Mouse (Mus musculus) cerebellum, postnatal 4 days (tissue): ENCODE results near the gene Npnt.

ENCODE experiments used
- DNase-seq, 2 experiments: peaks; one replicate each; pipeline ENCODE4 v3.0.0; 2022; ENCODE audit warnings: low spot score in 2 of 2, mixed read lengths in 1 of 2

Npnt gene

DNA sequence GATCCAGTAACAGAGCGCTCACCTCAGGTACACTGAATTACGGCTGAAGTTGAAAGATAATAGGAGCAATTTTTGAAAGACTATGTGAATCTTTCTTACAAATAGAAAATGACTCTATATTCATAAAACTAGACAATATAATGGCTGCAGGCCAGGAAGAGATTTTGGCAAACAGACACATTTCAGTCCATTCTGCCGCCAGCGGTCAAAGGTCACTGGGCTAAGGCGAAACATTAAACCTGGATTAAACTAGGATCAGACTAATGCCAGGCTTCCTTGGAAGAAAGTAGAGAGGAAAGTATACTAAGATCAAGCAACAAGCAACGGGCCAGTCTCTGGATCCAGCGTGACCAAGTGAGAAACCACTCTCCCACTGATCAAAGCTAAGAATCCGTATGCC lies 11.1 kb downstream of the Npnt start:
- no peak for DNase-seq

- no peak for DNase-seq
Observed at GRCm38 (mm10) chr3:132934649-132935048, 15.4 kb downstream of the Npnt start.

GRCm38 (mm10) chr3:132931526-132931925 lies 18.6 kb downstream of the Npnt start:
- no peak for DNase-seq

- DNase-seq = no peak
Observed at GRCm38 (mm10) chr3:132929866-132930265, 20.2 kb downstream of the Npnt start.

DNA sequence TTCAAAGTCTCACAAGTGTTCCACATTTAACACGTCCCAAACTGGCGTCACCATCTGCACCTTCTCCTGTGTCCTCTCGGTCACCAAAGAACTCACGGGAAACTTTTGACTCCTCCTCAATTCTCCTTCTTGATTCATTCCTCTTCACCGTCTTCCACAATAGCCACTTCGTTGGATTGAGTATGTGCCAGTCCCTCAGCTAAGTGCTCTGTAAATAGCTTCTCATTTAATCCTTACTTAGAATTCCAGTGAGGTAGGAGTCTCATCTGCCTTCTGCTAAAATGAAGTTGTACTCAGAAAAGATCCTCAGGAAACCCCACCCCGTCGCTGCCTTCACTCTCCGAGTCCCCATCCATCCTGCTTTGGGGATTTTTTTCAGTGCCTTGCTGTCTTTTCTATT lies 21.9 kb downstream of the Npnt start:
- no peak for DNase-seq

DNA sequence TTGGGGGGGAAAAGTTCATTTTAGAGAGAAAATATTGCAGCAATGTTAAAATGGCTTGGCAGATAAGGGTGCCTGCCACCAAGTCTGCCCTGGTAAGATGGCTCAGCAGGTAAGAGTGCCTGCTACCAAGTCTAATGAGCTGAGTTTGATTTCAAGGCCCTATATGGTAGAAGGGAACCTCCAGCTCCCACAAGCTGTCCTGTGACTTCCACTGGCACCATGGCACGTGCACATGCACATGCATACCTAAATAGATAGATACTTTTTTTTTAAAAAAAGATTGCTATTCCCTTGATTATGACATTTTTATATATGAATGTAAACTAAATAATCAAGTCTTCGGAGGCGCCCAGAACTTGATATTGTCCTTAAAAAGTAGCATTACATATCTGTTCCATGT lies 30.3 kb downstream of the Npnt start:
- DNase-seq = no peak

GRCm38 (mm10) chr3:132919240-132919639 lies 30.9 kb downstream of the Npnt start:
- no peak for DNase-seq

DNA sequence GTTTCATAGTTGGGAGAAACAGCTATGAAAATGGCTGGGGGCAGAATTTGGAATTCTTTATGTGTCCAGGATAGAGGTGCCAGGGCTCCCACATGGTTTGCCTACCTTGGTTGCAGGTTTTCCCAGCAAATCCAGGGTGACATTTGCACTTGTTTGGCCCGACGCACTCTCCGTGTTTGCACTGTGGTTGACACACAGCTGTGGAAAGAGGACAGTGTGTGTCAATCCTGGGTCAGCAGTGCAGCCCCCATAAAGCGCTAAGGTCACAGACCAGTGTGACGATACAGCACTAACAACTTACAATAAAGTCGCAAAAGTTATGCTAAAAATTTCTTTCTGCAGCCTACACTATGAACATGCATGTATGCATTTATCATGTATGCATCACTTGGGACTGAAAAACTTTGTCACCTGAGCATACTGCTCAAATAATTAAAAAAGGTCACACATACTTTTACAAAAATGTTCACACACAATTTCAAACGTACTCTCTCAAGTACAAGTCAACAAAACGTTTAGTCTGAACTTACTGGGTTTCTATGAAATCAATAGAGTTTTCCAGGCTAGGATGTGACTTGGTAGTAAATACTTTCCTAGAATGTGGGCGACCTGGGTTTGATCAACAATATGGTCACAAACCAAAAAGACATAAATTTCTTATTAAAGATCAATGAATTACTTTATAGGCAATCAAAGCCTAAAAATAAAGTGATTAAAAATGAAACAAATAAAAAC lies 32.6 kb downstream of the Npnt start:
- DNase-seq = no peak

DNA sequence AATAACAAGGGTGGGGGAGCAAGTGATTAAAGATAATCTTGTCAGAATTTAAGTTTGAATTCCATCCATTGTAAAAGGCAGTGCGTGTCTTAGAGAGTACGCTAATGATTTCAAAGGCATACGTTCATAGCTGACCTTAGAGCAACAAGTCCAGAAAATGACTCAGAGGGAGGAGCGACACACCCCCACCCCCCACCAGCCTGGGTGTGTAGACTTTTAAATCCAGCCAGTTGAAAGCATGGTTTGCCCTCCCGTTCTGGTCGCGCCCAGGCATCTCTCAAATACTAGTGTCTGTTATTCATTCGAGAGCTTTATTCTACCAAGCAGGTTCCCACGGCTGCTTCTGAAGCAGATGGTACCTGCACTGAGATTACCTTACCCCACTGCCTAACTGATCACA lies 34.4 kb downstream of the Npnt start:
- no peak for DNase-seq

DNA sequence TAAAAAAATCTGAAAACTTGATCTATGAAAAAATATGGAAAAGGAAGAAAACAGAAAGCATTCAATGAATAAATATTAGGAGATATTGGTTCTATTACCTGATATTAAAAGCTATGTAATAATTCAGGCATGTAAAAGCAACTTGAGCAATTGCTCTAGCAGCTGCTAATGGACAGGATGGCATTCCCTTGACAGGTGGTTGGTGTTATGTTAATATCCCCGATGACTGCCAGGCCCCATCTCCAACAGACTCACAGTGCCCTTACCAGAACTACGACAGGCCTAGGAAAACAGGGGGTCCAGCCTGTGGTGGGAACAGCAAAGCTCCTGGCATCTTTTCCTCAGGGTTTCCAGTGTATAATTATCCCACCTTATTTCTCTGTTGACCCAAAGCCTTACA lies 37.7 kb downstream of the Npnt start:
- DNase-seq = no peak

GRCm38 (mm10) chr3:132911716-132912115 lies 38.4 kb downstream of the Npnt start:
- no peak for DNase-seq

DNA sequence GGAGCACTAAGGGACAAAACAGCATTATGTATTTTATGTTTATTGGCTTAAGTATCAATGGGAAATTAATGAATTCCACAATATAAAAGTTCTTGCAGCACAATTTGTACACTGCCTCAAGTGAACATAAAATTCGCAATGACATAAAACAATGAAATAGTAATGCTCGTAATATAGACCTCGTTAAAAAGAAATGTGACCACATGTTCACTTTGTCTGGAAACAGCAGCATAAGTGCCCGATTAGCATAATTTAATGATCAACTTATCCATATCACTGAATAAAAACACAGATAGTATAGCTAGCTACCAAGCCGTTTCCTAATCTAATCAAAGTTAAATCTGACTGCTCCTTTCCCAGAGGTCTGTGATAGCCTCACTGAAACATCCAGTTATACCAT lies 39.4 kb downstream of the Npnt start:
- DNase-seq = no peak

GRCm38 (mm10) chr3:132909736-132910135 lies 40.4 kb downstream of the Npnt start:
- DNase-seq = no peak

- no peak for DNase-seq
Observed at GRCm38 (mm10) chr3:132907506-132908203, 42.4 kb downstream of the Npnt start.

DNA sequence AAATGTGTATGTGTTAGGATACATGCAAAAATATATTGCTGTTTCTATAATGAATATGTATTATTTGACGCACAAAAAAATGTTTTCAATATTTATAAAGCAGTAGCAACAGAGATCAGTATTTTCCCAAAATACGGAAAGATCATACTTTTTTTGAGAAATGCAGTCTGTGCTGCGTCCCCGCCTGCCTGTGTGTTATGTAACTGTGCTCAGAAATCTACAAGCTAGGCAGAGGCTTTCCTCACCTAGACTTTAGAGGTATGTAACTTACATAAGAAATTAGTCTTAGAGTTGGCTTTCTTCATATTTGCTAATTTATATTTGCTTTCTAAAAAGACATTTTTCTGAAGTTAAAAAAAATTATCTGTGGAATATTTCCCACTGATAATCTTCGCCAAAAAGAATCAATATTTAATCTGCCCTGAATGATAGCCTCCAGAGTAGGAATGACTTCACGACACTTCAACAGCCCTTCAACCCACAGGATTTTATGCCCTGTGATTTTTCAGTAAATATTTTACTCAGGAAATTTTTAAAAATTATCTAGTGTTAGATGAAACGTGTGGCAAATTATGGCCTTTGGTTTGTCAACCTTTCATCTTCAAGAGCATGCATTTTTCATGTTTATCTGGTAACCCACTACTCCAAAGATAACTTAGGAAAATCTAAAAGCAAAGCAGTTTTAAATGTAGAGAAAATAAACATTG lies 44.7 kb downstream of the Npnt start:
- DNase-seq = no peak

- no peak for DNase-seq
Observed at GRCm38 (mm10) chr3:132903386-132903785, 46.7 kb downstream of the Npnt start.

DNA sequence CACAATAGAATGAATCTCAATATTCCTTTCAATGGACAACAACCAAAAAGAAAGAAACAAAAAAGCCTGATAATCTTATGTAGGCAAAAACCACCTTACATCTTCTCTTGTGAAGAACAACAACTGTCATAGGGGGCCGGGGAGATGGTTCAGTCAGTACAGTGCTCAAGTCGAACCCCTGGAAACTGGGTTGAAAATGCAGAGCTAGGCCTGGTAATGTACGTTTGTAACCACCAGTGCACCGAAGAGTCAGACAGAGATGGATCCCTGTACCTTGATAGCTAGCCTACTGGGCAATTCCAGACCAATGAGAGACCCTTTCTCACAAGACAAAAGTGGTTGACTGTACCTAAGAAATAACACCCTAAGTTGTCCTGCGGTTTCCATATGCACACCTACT lies 47.2 kb downstream of the Npnt start:
- DNase-seq = no peak

DNA sequence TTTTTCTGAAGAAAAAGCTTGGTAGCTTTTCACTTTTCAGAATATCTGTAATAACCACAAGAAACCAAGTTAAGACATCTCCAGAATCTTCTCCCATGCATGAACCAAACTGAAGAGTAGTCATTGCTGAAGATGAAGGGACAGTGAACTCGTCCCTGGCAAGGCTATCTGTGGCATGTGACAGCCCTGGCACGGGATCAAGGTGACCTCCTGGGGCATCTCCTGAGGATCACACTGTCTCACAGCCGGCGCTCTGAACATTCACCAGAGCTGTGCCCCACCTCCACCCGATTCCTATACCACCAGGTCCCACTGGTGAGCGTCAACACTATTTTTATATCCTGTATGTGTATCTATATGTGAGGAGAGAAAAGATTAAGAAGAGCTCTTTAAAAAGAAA lies 47.9 kb downstream of the Npnt start:
- DNase-seq = no peak

GRCm38 (mm10) chr3:132897891-132898290 lies 52.2 kb downstream of the Npnt start:
- DNase-seq = no peak

- DNase-seq = no peak
Observed at GRCm38 (mm10) chr3:132897390-132897789, 52.7 kb downstream of the Npnt start.

DNA sequence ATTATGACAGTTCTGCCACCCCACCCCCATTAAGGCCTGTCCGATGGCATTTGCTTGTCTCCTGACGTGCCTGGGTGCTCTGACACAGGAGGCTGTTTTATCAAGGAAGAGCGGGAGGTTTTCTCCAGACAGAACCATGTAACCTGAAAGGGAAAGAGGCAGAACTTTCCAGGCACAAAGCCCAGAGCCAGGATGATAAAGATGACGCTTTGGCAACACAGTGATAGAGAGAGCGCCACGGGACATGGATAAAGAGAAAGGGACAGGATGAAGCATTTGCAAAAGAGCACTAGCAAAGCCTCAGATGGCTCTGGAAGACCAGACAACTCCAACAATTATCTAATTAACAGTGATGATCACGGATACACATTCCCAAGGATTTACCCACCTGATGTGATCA lies 56.0 kb downstream of the Npnt start:
- no peak for DNase-seq

- no peak for DNase-seq
Observed at GRCm38 (mm10) chr3:132893676-132894075, 56.4 kb downstream of the Npnt start.

GRCm38 (mm10) chr3:132893044-132893443 lies 57.0 kb downstream of the Npnt start:
- no peak for DNase-seq
